Mouse (Mus musculus) testis, postnatal 10 days (tissue): ENCODE data around the gene Ccr9.
A peak's percentile ranks its signal among the peaks of the same experiment; 100 is the strongest.
"Not testable (repeated sequence)": the region's sequence is repeated elsewhere in the genome, so short reads cannot be mapped to it uniquely, and the experiment has no call there.

Experiments used
- DNase-seq: peaks from one replicate; pipeline ENCODE4 v3.0.0; 2021; ENCODE audit warnings: low spot score

Ccr9 gene

DNA sequence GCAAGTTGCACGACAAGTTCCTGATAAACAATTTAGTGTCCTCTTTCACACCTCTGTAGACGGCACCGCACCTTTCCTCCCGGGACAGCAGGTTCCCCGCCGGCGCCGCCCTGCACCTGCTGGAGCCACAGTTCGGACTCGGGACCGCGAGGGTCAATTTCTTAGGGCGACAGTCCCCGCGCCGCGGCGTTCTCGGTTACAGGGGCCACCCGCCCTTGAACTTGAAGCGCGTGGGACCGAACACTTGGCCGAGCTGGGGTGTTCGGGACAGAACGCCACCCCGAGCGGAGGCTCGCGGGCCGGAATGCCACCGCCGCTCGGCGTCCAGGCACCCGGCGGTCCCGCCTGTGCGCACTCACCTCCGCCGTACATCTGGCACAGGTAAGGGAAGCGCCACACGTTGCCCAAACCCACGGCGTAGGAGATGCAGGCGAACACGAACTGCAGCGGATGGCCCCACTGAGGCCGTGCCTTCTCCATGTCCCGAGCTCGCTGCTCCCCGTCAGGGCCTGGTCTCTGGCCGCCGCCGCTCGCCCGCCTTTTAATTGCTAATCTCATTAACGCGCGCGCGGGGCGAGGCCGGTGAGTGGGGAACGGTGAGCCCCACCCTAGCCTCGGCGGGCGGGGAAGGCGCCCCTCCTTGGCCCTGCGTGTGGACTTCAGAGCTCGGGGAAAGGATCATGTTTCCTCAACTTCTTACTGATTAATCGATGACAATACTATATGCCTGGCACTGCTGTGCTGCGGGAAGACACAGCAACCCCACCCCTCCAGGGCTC lies at the start of gene Ccr9, which contains the start of gene Slc6a20a:
Ccr9 (plus strand) TSS at position 113 of the 779 bp plus-strand sequence.
Slc6a20a (minus strand) TSS at position 559 of the 779 bp plus-strand sequence.
- DNase-seq, result peak; percentile 46

GRCm38 (mm10) chr9:123631666-123632065 lies 46.6 kb upstream of the Ccr9 start:
- DNase-seq, result no peak

- no peak for DNase-seq
Observed at GRCm38 (mm10) chr9:123632281-123632680, 46.0 kb upstream of the Ccr9 start, which contains the start of gene Slc6a20b. Slc6a20b (minus strand) TSS chr9:123632565.

DNA sequence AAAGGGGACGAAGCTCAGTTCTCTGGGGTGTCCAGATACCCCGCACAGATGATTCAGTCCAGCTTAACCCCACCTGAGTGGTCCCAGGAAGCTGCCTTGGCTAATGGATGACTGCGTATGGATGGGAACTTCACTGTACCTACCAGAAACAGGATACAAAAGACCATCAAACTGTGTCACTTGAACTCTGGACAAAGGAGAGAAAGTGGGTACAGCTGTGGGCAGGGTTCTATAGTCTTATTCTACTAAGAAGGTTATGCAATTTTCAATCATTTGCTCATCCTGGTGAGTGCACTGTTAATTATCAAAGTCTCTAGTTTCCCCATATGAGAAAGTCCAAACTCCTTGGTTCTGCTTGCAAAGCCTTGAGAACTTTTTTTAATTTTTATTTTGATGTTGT lies 45.2 kb upstream of the Ccr9 start:
- no peak for DNase-seq

GRCm38 (mm10) chr9:123636771-123637170 lies 41.5 kb upstream of the Ccr9 start:
- DNase-seq, result no peak

DNA sequence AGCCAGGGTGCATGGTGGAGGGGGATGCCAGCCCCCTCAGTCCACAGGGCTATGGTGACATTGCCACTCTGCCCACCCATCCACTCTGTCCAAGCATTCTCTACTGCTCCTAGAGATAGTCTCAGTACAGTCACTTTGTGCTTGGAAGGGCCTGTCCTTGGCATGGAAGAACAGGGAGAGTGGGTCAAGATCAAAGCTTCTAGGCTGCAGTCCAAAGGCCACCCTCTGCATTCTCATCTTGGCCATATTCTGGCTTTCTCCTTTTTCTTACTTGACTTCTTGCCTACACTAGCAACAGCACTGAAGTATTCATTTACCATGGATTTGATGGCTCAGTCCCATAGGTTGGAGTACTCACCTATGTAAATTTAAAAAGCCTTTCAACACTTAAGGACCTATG lies 40.0 kb upstream of the Ccr9 start:
- no peak for DNase-seq

GRCm38 (mm10) chr9:123638668-123639089 lies 39.6 kb upstream of the Ccr9 start:
- no peak for DNase-seq

DNA sequence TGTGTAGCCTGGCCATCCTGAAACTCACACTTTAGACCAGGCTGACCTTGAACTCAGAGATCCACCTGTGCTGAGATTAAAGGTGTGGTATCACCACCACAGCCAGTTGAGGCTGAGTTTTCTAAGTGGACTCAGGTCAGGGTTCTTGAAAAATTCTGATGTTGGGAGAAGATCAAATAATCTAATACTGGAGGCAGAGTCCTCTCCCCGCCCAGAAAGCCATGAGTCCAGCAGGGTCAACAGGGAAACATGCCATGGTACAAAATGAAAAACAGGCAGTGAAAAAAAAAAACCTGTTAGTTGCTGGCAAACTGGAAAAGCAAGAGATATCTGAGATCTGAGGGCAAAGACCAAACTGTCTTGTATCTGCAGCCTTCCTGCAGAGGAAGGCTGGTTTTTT lies 38.1 kb upstream of the Ccr9 start:
- DNase-seq, result no peak

GRCm38 (mm10) chr9:123649785-123650511 lies 28.3 kb upstream of the Ccr9 start:
- no peak for DNase-seq

DNA sequence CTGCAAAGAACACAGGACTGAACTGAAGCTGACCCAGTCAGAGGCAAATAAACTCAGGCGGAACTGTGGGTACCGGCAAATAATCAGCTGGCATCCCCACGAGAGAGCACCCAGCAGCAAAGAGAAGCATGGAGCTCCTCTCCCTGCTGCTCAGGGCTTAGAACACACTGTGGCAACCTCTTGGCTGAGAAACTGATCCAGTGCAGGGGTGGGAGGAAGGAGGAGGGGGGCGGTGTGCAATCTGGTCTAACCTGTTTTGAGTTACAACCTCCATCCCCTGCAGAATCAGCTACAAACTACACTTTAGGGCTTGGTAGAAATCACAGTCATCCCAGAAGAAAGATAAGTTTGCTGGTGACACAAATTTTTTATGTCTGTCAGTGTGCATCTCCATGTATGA lies 26.9 kb upstream of the Ccr9 start:
- no peak for DNase-seq

- DNase-seq, result no peak
Observed at GRCm38 (mm10) chr9:123657457-123657856, 20.8 kb upstream of the Ccr9 start.

GRCm38 (mm10) chr9:123658981-123659380 lies 19.3 kb upstream of the Ccr9 start:
- no peak for DNase-seq

DNA sequence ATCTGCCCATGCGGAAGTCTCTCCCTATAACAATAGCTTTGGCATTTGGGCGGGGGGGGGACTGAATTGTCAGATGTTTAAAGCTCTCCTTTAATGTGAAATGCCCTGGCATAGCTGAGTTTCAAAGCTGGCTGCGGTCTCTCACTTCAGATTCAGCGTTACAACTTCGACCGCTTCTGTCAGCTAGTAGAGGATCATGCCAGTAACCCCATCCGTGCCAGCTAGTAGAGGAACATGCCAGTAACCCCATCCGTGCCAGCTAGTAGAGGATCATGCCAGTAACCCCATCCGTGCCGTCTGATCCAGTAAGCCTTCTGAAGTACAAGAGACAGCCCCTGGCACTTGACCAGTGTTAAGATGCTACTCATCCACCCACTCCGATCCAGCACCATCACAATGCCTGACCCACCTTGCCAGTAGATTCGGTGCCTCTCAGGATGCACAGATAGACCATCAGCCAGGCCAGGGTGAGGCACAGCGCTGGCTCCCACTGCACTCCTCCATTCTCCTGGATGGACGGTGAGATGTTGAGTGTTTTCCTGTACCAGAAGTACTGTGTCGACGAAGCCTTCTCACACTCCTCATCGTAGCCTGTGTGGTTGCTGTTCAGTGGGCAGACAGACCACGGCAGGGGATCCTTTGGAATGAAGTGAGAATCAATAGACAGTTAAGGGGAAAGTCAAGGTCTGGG lies 18.1 kb upstream of the Ccr9 start:
- not testable (repeated sequence) for DNase-seq

DNA sequence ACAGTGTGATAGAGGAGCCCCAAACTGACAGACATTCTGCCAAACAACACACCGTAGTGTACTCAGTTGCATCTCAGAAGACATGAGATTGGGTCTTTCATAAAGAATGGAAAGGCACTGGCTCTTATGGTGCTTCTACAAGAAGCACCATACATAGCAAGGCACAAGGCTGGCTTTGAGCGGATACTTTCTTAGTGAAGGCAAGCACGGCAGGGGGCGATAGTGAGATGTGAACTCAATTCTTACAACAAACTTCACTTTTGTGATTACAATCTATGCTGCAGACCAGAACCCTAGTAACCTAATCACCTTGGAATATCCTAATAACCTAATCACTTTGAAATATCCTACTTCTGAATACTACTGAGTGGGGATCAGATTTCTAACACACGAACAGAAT lies 12.6 kb upstream of the Ccr9 start:
- DNase-seq, result peak; percentile 65

DNA sequence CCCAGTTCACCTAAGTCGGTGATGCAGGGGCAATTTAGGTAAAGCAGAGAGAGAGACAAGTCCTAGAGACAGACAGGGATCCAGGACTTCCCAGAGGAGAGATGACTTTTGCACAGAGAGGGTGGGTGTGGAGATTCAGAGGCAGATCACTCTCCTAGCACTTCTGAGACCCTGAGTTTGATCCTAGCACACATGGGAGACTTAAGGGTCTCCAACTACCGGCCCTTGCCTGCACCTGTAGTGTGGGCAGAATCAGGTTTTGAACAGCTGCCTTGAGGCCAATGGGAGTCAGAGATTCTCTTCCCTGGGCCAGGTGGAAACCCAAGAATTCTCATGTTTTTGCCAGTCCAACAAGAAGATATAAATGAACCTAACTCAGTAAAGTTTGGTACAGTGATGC lies 959 bp downstream of the Ccr9 start:
- DNase-seq, result no peak

GRCm38 (mm10) chr9:123683704-123684103 lies 5.5 kb downstream of the Ccr9 start:
- DNase-seq, result no peak

GRCm38 (mm10) chr9:123686206-123686605 lies 8.0 kb downstream of the Ccr9 start:
- no peak for DNase-seq

GRCm38 (mm10) chr9:123688227-123688626 lies 10.0 kb downstream of the Ccr9 start:
- DNase-seq, result no peak

DNA sequence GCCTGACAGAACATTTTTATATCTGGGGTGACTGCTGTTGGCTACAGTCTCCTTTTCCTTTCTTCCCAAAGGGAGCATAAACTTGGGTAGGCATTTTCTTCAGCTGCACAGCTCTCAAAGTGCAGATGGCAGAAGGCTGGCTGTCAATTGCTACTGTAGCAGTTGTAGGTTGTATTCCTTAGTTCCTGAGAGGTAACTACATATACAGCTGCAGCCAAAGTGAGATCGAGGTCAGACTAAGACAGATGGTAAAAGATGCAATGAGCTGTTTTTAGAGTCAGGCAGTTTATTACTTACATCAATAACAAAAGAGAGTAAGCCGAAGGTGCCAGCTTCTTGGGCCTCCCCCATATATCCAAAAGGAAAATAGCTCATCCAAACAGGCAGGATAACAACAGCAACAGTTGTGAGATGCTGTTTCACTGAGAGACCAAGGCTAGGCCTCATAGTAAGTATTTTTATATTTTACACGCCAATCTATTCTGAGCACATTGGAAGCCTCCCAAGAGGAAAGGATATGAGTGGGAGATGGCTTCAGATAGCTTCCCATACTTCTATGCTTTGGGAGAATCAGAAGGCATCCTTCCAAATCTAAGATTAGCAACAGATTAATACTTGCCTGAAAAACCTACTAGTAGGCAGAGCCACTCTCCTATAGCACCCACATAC lies 17.5 kb downstream of the Ccr9 start:
- no peak for DNase-seq

- no peak for DNase-seq
Observed at GRCm38 (mm10) chr9:123701822-123702221, 23.6 kb downstream of the Ccr9 start.

- no peak for DNase-seq
Observed at GRCm38 (mm10) chr9:123709226-123709625, 31.0 kb downstream of the Ccr9 start.

GRCm38 (mm10) chr9:123713111-123713510 lies 34.9 kb downstream of the Ccr9 start:
- DNase-seq, result no peak
